Mouse (Mus musculus) right cerebral cortex, adult 18-20 months (tissue): ENCODE data around the gene Spag9.

Source experiments
- DNase-seq: peaks from one replicate; pipeline ENCODE4 v3.0.0; 2022; ENCODE audit warnings: mixed read lengths

Gene Spag9

DNA sequence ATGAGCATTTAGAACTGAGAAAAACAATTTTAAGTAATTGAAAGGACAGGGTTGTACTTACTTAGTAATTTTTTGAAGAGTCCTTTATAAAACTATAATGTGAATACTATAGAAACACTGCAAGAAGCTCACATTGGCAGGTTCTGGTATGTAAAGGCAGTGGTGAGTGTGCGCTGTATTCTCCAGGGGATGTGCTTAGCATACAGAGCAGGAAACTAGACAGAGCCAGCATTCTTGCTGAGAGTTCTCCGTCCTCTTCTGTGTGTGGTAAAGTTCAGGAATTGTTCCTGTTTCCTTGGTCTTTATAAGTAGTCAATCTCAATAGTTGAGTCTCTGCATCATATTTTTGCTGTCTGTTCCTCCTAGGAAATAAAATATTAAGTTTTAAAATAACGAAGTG, 59.0 kb downstream of the Spag9 start:
- no peak for DNase-seq

DNA sequence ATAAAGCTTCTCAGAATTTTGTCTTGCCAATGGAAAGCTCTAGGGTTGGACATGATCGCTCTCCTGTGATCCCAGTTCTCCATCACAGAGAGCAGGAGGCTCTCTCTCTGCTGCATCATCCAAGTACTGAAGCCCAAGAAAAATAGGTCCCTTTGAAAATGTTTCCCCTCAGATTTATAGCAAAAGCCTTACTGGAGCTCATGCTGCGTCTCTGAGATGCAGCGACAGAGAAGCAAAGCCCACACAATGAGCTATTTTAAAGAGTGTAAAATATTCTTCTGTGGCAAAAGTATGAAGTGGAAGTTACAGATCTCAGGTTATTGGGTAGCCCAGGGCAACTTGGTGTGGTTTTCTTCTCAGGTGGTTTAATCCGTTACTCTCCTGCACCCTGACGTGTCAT, 68.0 kb downstream of the Spag9 start:
- DNase-seq = peak; percentile 28

DNA sequence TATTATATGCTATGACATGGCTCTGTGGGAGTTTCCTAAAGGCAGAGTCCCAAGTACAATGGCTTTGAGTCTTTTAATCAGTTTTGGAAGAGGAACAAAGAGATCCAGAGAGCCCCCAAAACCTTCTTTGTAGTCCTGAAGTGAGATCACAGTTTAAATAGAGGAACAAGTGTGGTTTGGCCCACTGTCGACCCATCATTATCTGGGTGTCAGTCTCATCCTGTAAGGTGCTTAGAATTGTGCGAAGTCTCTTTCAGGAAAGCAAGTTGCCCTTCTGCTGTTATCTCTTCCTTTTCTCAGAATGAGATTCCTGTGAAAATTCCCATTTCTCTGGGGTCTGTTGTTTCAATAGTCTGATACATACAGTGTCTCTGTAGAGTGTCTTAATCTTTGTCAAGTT, 74.6 kb downstream of the Spag9 start:
- no peak for DNase-seq

DNA sequence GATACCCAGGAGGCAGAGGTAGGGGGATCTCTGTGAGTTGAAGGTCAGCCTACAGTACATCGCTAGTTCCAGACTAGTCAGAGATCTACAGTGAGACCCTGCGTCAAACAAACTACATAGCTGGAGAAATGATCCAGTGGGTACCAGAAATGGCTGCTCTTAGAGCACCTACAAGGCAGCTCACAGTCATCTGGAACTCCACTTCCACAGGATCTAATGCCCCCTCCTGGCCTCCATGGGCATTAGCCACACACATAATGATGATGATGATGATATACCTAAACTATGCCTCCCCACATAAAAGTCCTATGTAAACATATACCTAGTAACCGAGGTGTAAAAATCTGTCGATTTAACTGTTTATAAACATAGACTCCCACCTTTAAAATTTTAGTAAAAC, 77.4 kb downstream of the Spag9 start:
- no peak for DNase-seq

DNA sequence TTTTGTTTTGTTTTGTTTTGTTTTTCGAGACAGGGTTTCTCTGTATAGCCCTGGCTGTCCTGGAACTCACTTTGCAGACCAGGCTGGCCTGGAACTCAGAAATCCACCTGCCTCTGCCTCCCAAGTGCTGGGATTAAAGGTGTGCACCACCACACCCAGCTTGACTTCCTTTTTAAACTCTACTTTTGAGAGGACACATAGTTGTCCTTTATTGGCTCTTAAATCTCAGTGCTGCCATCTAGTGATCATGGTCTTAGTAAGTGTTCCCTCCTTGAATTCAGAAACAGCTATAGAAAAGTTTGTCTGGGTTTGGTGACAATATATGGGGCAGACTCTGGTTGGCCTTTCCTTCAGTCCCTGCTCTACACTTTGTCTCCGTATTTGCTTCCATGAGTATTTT, 91.1 kb downstream of the Spag9 start:
- DNase-seq = peak; percentile 15

DNA sequence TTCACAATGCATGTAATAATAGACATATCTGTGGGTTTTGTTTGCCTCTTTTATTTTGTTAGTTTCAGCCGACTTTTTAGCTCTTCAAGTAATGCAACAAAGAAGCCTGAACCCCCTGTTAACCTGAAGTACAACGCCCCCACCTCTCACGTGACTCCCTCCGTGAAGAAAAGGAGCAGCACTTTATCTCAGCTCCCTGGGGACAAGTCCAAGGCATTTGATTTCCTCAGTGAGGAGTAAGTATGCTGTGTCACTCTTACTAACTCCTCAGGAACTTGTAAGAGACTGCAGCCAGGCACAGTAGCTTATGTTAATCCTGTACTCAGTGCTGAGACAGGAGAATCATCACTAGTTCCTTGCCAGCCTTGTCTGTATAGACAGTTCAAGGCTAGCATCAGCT, 94.6 kb downstream of the Spag9 start:
- no peak for DNase-seq

DNA sequence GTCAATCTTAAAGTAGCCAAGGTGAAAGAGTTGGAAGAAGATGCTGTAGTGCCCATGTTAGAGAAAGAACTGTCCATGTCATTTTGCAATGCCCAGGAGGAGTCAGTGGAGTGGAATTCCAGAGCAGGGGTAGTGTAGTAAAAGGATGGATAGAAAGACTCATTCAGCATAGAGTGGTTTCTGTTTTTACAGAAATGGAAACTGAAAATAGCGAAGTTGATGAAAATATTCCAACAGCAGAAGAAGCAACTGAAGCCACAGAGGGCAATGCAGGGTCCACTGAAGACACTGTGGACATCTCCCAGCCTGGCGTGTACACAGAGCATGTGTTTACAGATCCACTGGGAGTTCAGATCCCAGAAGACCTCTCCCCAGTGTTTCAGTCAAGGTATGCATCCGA, 101.6 kb downstream of the Spag9 start:
- DNase-seq = no peak

DNA sequence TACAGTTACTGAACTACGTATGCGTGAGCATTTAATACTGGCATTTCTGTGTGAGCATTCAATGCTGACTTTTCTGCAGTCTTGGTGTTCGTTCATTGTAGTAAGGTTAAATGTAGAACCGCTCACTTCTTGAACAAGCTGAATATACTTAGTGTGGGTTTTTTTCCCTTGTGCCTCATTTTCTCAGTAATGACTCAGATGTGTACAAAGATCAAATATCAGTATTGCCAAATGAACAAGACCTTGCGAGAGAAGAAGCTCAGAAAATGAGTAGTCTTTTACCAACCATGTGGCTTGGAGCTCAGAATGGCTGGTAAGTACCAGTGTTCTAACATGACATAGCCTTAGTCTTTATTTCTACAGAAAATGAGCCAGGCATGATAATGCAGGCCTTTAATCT, 102.9 kb downstream of the Spag9 start:
- DNase-seq = no peak

DNA sequence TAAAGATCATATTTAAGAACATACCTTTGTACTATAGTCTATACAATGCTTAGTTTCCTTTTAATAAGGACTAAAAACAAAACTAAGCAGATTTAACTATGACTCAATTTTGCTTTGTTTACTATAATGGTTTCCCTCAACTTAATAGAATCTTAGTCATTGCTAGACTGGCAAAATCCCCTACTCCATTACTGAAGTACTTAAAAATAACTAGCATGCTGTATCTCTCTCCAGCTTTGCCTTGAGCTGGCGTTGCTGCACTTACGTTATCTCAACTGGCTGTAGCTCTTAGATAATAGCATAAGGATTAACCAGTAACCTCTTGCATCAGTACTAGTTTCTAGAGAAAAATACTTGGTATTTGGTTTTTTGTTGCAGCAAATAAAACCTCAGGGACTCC, 117.9 kb downstream of the Spag9 start:
- DNase-seq = no peak

DNA sequence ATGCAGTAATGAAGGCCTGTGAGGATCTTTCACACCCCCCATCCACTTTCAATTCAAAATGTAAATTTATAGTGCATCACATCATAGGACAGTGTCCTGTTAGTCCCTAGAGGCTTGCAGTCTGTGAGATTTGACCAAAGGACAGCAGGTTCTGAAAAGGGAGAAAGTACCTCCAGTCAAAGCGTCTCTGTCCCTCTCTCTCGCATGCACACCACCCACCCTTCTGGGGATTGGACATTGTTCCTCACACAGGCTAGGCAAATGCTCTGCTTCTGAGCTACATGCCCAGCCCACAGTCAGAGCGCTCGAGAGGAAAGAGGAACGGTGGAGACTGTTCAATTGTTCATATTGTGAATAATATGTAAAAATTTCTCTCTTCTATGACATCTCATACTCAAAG, 119.5 kb downstream of the Spag9 start:
- no peak for DNase-seq

DNA sequence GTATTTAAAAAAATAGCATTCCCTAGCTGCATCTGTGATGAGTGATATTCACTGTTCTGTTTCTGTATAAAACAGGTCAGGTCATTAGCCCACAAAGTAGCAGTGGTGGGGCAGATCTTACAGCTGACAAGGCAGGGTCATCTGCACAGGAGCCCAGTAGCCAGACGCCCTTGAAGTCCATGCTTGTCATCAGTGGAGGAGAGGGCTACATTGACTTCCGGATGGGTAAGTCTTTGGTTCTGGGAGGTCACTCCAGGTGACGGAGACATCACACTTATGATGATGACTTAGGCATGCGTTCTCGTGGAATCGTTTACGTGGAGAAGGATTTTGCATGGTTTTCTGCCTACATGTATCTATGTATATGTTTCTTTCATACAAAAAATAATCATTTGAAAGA, 120.8 kb downstream of the Spag9 start:
- DNase-seq = no peak

DNA sequence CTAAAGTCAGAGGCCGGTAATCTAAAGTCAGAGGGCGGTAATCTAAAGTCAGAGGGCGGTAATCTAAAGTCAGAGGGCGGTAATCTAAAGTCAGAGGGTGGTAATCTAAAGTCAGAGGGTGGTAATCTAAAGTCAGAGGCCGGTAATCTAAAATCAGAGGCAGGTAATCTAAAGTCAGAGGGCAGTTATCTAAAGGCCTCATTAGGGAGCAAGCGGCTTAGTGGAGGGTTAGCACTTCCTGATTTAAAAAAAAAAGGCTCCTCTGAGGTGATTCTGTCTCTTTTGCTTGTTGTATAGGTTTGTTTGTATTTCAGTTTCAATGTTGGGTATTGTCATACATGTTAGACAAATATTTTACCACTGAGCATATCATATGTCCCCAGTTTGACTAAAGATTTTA, 121.9 kb downstream of the Spag9 start:
- DNase-seq = no peak

DNA sequence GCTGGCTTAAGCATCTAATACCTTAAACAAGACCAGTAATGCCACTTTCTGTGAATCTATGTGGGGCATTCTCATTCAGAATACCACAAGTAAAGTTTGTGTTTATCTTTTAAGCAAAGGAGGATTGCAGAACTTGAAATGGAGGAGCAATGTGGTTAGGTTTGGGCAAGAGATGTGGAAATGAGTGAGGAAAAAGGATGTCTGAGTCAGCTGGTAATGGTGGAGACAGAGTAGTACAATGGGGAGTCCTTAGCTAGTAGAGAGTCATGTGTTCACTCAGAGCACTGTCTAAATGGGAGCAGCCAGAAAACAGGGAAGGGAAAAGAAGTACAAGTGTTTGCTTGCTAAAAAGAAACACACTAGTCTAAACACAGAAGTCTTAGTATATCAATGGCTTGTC, 122.7 kb downstream of the Spag9 start:
- no peak for DNase-seq

DNA sequence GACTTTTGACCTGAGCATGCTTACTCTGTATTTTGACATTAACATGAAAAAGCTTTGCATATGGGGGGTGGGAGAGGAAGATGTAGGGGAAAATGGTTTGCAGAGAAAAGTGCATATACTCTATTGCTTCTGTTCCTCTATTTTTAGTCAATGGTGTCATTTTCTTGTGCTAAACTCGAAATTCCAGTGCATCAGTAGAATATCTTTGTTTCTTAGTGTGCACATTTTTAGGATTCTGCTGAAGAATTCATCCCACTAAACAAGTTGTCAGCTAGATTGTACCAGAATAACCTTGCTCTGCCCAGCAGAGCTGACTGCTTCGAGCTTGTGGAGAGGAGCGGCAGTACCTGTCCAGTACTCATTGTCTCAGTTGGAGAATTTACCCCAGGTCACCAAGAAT, 124.8 kb downstream of the Spag9 start:
- no peak for DNase-seq

DNA sequence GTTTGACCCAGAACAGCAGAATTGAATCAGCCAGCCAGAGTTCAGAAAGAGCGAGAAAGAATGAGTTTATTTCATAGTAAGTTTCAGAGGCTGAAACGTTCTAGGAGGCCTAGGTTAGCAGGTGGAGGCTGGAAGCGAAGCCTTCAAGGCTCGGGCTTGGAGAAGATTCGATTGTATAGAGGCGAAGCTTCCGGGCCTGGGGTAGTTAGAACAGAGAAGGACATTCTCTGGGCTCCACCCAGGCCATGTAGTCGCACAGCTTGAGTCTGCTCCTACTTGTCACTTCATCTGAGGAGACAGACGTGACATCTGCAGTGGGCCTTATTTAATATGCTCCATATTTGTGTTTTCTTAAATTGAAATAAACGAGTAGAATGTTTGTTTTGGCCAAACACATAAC, 125.6 kb downstream of the Spag9 start:
- no peak for DNase-seq

DNA sequence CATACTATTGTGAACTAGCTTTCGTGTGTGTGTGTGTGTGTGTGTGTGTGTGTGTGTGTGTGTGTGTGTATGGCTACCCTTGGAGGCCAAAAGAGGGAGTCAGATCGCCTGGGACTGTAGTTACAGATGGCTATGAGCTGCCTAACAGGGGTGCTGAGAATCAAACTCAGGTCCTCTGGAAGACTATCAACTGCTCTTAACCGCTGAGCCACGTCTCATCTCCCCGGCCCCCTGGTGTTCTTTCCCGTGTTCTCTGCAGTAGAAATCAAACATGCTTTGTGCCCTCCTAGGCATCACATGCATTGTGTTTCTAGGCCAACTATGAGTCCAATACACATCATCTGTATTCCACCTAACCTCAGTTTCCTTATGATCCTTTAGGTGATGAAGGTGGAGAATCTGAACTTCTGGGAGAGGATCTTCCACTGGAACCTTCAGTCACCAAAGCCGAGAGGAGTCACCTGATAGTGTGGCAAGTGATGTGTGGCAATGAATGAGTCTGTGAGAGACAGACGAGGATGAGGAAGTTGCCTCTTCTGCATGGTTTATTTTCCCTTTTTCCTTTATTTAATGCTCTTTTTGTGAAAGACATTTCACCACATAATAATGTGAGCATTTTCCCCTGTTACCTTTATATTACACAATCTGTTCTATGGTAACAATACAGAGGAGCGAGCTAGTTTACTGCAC, 126.6 kb downstream of the Spag9 start:
- DNase-seq = no peak

DNA sequence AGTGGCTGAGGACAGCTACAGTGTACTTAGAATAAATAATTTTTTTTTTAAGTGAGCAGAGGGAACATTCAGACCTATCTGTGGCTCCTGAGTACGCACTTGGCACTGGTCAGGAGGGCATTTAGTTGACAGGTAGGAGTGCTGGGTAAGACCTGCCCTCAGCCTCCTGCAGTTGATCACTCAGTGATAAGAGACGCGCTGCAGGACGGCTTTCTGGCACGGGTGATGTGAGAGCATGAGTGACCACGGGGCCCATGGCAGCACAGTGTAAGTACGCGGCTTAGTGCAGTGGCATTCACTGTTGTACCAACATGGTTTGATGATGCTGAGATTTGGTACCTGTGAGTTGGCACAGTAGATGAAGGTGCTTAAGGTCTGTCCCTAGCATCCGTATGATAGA, 130.8 kb downstream of the Spag9 start:
- no peak for DNase-seq

DNA sequence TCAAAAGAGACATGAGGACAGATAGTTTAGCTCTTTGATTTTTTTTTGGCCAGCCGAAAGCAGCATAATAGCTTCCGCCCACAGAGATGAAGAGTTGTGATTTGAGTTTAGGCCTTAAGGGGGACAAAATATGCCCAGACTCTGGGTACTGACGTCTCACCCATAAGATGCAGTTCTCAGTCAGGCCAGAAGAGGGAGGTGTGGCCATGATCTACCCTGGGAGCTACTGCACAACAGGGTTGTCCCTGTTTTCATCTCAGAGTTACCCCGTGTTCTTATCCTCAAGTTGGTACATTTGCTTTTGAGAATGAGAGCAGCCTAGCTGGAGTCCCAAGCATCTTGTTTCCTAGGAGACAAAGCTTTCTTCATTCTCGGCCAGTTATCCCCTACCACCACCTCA, 132.1 kb downstream of the Spag9 start:
- peak; percentile 89 for DNase-seq

DNA sequence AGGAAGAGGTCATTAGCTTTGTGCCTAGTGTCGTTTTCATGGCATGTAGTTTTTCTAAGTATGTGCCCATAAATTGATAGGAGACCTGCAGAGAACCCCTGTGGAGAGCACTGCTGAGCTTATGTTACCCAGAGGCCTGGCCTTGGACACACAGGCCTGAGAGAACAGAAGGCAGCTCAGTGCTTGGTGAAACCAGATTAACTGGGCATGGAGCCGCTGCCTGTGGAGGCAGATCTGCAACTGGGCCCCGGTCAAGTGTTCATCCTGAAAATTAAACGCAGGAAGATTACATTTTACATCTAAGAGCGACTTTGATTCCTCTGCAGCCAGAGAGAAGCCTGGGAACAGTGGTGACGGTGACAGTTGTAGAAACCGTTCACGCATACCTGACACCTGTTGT, 132.6 kb downstream of the Spag9 start:
- no peak for DNase-seq

DNA sequence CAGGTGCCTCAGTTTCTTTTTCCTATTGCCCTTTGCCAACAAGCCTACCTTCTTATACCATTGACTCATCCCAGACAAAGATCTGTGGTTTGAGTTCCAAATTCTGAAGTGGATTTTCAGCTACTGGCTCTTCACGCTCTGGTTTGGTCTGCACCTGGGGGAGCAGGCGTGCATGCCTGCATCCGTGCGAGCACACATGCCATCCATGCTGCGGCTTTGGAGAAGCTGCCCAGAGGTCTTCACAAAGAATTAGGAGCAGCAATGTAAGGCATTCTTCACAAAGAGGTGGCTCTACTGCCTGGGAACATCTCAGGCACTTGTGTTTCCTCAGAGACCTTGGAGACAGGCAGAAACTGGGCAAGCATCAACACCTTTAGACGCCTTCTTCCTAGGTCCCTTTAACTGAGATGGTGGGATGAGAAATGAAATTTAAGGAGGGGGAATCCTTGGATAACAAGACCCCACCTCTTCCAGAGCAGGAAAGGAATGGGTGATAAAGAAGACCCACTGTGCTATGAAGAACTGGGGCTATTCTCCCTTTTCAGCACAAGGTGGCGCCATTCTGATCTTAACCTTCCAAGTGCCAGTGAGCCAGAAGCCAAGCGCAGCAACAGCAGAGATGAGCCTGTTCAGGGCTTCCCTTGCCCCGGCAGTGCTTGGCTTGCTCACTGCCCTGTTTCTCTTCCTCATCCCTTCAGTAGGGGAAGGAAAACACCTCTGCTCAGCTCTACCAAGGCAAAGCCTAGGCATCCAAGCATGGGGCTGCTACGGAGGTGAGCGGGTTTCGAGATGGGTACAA, 133.6 kb downstream of the Spag9 start:
- DNase-seq = peak; percentile 70

DNA sequence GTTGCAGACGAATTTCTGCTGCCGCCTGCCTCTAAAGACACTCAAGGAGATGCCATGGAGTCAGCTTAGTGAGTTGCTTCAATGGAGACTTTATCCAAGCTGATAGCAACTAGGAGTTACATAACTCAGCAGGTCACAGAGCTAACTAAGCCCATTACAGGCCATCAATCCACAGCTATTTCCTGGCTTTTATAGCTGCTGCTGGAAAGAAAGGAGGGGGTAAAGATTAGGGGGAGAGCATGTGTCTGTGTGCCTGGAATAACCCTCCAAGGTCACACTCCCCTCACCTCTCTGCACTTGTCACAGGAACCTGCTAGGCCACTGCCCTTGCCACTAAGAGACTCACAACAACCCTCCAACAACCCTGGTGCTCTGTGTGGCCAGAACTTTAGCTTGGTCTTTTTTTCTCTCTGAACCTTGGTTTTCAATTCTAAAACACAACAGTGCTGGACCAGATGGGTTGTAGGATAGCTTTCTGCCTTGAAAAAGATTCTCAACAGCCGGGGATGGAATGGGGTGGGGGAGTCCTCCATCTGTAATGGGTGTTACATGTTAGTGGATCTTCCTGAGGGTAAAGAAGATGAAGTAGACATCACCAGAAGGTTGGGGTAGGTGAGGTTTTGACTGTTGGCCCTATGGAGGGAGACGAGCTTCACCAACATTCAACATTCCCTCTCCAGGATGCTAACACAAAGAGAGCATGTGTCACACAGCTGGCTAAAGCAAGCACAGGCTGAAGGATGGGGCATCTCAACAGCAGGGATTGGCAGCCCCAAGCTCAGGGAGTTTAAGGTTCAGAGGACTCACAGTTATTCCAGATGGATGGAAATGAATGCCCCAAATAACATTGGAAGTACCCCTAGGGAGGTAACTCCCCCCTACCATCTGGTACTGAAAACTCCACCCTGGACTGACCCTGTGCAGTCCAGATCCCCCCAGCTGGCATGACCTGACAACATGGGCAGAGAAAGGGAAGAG, 134.5 kb downstream of the Spag9 start:
- no peak for DNase-seq

DNA sequence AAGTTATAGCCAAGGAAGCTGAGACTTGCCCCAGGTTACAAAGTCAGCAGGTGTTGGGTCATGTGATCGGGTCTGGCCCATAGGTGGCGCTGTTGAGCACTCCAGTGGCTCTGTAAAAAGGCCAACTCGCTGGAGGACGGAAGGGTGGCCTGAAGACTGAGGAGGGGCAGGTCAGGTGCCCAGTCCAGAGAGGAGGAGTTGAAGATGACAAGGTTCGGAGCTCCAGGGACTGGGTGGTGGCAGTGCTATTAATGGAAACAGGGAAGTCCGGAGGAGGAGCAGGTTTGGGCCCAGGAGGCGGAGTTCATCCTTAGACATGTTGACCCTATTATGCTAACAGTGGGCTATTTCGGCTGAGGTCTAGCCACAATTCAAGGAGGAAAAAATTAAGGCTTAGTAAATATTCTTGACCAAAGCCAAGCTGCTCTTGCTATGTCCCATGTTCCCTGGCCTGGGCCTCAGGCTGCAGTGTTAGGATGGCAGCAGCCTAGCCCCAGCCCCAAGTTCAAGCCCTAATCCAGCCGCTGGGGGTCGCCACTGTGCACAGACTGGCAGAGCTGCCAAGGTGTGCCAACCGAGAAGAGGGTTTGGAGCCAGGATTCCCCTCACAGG, 137.6 kb downstream of the Spag9 start:
- peak; percentile 82 for DNase-seq
